Mouse (Mus musculus) kidney, embryonic 14.5 days (tissue): ENCODE data around the gene Eif2b5. TPM values are rescaled to one million over a fixed set of nuclear protein-coding genes. Genes with fewer than 3 reads are reported as not detected.

Experiments used
- ATAC-seq: fragments of 200-750 bp; cut with Nextera tagmentation; 2 replicates; pipeline ENCODE4 v1.8.0; 2017; ENCODE audit warnings: moderate number of reproducible peaks, mild to moderate bottlenecking, moderate TSS enrichment, moderate library complexity; ENCODE audit not compliant: low FRiP score, low TSS enrichment
- H3K27ac ChIP-seq: fragments of 300-500 bp; sonication (generic); 2 replicates; pipeline ENCODE4 v1.5.1; 2014; ENCODE audit warnings: low read depth, mild to moderate bottlenecking, low read length, moderate library complexity, mixed read lengths
- H3K27me3 ChIP-seq: fragments of 300-500 bp; sonication (generic); 2 replicates; pipeline ENCODE4 v1.6.1; 2014; ENCODE audit warnings: mild to moderate bottlenecking, low read length; ENCODE audit not compliant: control insufficient read depth, insufficient read depth
- H3K36me3 ChIP-seq: fragments of 300-500 bp; sonication (generic); 2 replicates; pipeline ENCODE4 v1.6.1; 2014; ENCODE audit warnings: low read length, mixed read lengths; ENCODE audit not compliant: control insufficient read depth, insufficient read depth
- H3K4me1 ChIP-seq: fragments of 300-500 bp; sonication (generic); 2 replicates; pipeline ENCODE4 v1.6.1; 2014; ENCODE audit warnings: low read length, mixed read lengths; ENCODE audit not compliant: control insufficient read depth, insufficient read depth
- H3K4me2 ChIP-seq: fragments of 300-500 bp; sonication (generic); replicated peaks from 2 replicates; pipeline ENCODE4 v1.6.1; 2014; ENCODE audit warnings: low read depth, mild to moderate bottlenecking, low read length
- H3K4me3 ChIP-seq: fragments of 300-500 bp; sonication (generic); 2 replicates; pipeline ENCODE4 v1.5.1; 2014; ENCODE audit warnings: mild to moderate bottlenecking, low read length
- H3K9ac ChIP-seq: fragments of 300-500 bp; sonication (generic); 2 replicates; pipeline ENCODE4 v1.6.1; 2014; ENCODE audit warnings: low read depth, mild to moderate bottlenecking, low read length, moderate library complexity
- H3K9me3 ChIP-seq: fragments of 300-500 bp; sonication (generic); 2 replicates; pipeline ENCODE4 v1.6.1; 2016; ENCODE audit warnings: low read length; ENCODE audit not compliant: control insufficient read depth
- WGBS: fragments of 180-500 bp; shearing (Covaris S2); extraction: QIAGEN DNeasy Blood & Tissue Kit; methylation state at CpG from one replicate; pipeline ENCODE4 v1.1.7; 2014; 5-methylcytosine and 5-hydroxymethylcytosine counted together
- polyA plus RNA-seq: library from polyadenylated mRNA; unstranded; fragments of >200 nt; fragmentation: Nextera tagmentation; extraction: Ambion mirVana; gene quantifications from 2 replicates; pipeline ENCODE4 v1.2.1, GENCODE M21; 2014

The Eif2b5 gene
- polyA plus RNA-seq, 1 experiment from 2014 or later = 115 TPM

- Histone ChIP-seq H3K27ac (peak overlapping the region; percentile 34), H3K4me1 (peaks cover 22% of the 10 kb centered on the region), H3K9ac (peak overlapping the region; percentile 52), H3K4me2 (peak overlapping the region; percentile 76), H3K4me3 (peak overlapping the region; percentile 78), H3K27me3 (no peaks in the 10 kb centered on the region), H3K9me3 (no peaks in the 10 kb centered on the region), H3K36me3 (peaks cover 56% of the 10 kb centered on the region)
- 0 out of 2 replicates have a peak, but pooled peaks have one; percentile 13 for ATAC-seq
- WGBS = 27% methylated on average over 5 of the region's 5 CpGs
These were observed 38.5 kb downstream of the Eif2b5 start for GRCm38 (mm10) chr16:20537071-20537471.

GRCm38 (mm10) chr16:20537601-20538320 is 39.1 kb downstream of the Eif2b5 start:
- H3K36me3 ChIP-seq = peaks cover 60% of the 10 kb centered on the region
- no peaks in the 10 kb centered on the region for H3K27me3 ChIP-seq
- peaks cover 22% of the 10 kb centered on the region for H3K4me1 ChIP-seq
- no peak for ATAC-seq
- H3K4me2 ChIP-seq = peak overlapping the region; percentile 76
- H3K9me3 ChIP-seq = no peaks in the 10 kb centered on the region
- peak overlapping the region; percentile 52; the same call in 1 of the 2 replicates for H3K9ac ChIP-seq
- H3K4me3 ChIP-seq = peak overlapping the region; percentile 78; the same call in 1 of the 2 replicates
- WGBS = 52% methylated on average over 6 of the region's 6 CpGs
- no peak overlapping the region for H3K27ac ChIP-seq

GRCm38 (mm10) chr16:20539649-20540048 is 41.0 kb downstream of the Eif2b5 start:
- H3K4me2 ChIP-seq = no peak overlapping the region
- no peak overlapping the region for H3K27ac ChIP-seq
- no peak for ATAC-seq
- no peaks in the 10 kb centered on the region for H3K9me3 ChIP-seq
- 82% methylated on average over 3 of the region's 3 CpGs for WGBS
- no peaks in the 10 kb centered on the region for H3K27me3 ChIP-seq
- no peak overlapping the region for H3K9ac ChIP-seq
- peaks cover 65% of the 10 kb centered on the region for H3K36me3 ChIP-seq
- no peak overlapping the region for H3K4me3 ChIP-seq
- peaks cover 22% of the 10 kb centered on the region for H3K4me1 ChIP-seq

- Histone ChIP-seq H3K27me3 (no peaks in the 10 kb centered on the region), H3K4me3 (no peak overlapping the region), H3K9ac (no peak overlapping the region), H3K4me2 (no peak overlapping the region), H3K4me1 (peaks cover 22% of the 10 kb centered on the region), H3K36me3 (peaks cover 71% of the 10 kb centered on the region), H3K9me3 (no peaks in the 10 kb centered on the region), H3K27ac (no peak overlapping the region)
- ATAC-seq = no peak
- 88% methylated on average over 4 of the region's 4 CpGs for WGBS
These were observed 41.8 kb downstream of the Eif2b5 start for GRCm38 (mm10) chr16:20540438-20540837.

GRCm38 (mm10) chr16:20545696-20546095 is 47.1 kb downstream of the Eif2b5 start:
- peaks cover 54% of the 10 kb centered on the region for H3K36me3 ChIP-seq
- no peak overlapping the region for H3K27ac ChIP-seq
- H3K4me2 ChIP-seq = no peak overlapping the region
- no peak for ATAC-seq
- WGBS = 90% methylated on average over 10 of the region's 10 CpGs
- H3K9me3 ChIP-seq = no peaks in the 10 kb centered on the region
- H3K4me3 ChIP-seq = no peak overlapping the region
- no peaks in the 10 kb centered on the region for H3K27me3 ChIP-seq
- H3K9ac ChIP-seq = no peak overlapping the region
- peaks cover 11% of the 10 kb centered on the region; the same call in 1 of the 2 replicates for H3K4me1 ChIP-seq

- H3K27ac ChIP-seq = peak overlapping the region; percentile 25; the same call in 1 of the 2 replicates
- 50% methylated on average over 5 of the region's 5 CpGs for WGBS
- H3K4me1 ChIP-seq = peaks cover 11% of the 10 kb centered on the region; the same call in 1 of the 2 replicates
- H3K9me3 ChIP-seq = no peaks in the 10 kb centered on the region
- no peaks in the 10 kb centered on the region for H3K27me3 ChIP-seq
- peak overlapping the region; percentile 74 for H3K4me3 ChIP-seq
- no peak for ATAC-seq
- H3K9ac ChIP-seq = peak overlapping the region; percentile 64; the same call in 1 of the 2 replicates
- peak overlapping the region; percentile 48 for H3K4me2 ChIP-seq
- H3K36me3 ChIP-seq = peaks cover 53% of the 10 kb centered on the region
These were observed 48.8 kb downstream of the Eif2b5 start for GRCm38 (mm10) chr16:20547423-20547822.

- peak; percentile 99 for ATAC-seq
- under 1% methylated on average over 56 of the region's 56 CpGs for WGBS
- peaks cover 55% of the 10 kb centered on the region for H3K36me3 ChIP-seq
These were observed 49.7 kb downstream of the Eif2b5 start, which contains the start of gene Abcf3 for GRCm38 (mm10) chr16:20548096-20548948. TSS of gene Abcf3 (plus strand) at chr16:20548577.

GRCm38 (mm10) chr16:20549161-20549560 is 50.5 kb downstream of the Eif2b5 start:
- no peaks in the 10 kb centered on the region for H3K27me3 ChIP-seq
- H3K4me2 ChIP-seq = peak overlapping the region; percentile 61
- peaks cover 56% of the 10 kb centered on the region for H3K36me3 ChIP-seq
- WGBS = 39% methylated on average over 9 of the region's 9 CpGs
- H3K9ac ChIP-seq = peak overlapping the region; percentile 73
- H3K4me1 ChIP-seq = peaks cover 11% of the 10 kb centered on the region; the same call in 1 of the 2 replicates
- H3K9me3 ChIP-seq = no peaks in the 10 kb centered on the region
- peak overlapping the region; percentile 74 for H3K4me3 ChIP-seq
- ATAC-seq = no peak
- no peak overlapping the region for H3K27ac ChIP-seq

More at GRCm38 (mm10) chr16:20548096-20548948, 49.7 kb downstream of the Eif2b5 start, which contains the start of gene Abcf3:
- Histone ChIP-seq H3K4me2 (peak within 1 kb of the TSS; percentile 61), H3K27me3 (no peaks in the 10 kb centered on the region), H3K9me3 (no peaks in the 10 kb centered on the region), H3K9ac (peak within 1 kb of the TSS; percentile 73), H3K4me3 (peak within 1 kb of the TSS; percentile 74), H3K4me1 (peaks cover 11% of the 10 kb centered on the region; the same call in 1 of the 2 replicates), H3K27ac (peak within 1 kb of the TSS; percentile 25; the same call in 1 of the 2 replicates)
